Mouse (Mus musculus) lung, adult 2 months (tissue): ENCODE results near the gene Slpi.

ENCODE experiments used
- CTCF ChIP-seq: fragments of 200-500 bp; IDR thresholded peaks from 2 replicates; pipeline ENCODE4 v1.5.1; 2011; ENCODE audit warnings: mild to moderate bottlenecking, low read length, control low read depth; ENCODE audit not compliant: insufficient read depth
- POLR2A ChIP-seq: fragments of 200-500 bp; IDR thresholded peaks from 2 replicates; pipeline ENCODE4 v1.6.1; 2011; ENCODE audit warnings: low read depth, mild to moderate bottlenecking, control low read depth, low read length, borderline replicate concordance; ENCODE audit errors: extremely low read depth

GRCm38 (mm10) chr2:164356177-164356967, 32.5 kb downstream of the Slpi start:
- no peak for TF ChIP-seq CTCF
- peak; percentile 17; the same call in 1 of the 2 replicates for TF ChIP-seq POLR2A
